Mouse (Mus musculus) olfactory bulb, adult 2 months (tissue): ENCODE data around the gene Lgals12.

Experiments
- CTCF ChIP-seq: fragments of 200-500 bp; IDR thresholded peaks from 2 replicates; pipeline ENCODE4 v1.5.1; 2012; ENCODE audit warnings: low read depth, mild to moderate bottlenecking, low read length, moderate library complexity; ENCODE audit not compliant: insufficient read depth
- POLR2A ChIP-seq: fragments of 200-500 bp; IDR thresholded peaks from 2 replicates; pipeline ENCODE4 v1.6.1; 2012; ENCODE audit warnings: mild to moderate bottlenecking, low read depth, low read length, moderate library complexity; ENCODE audit not compliant: insufficient read depth

DNA sequence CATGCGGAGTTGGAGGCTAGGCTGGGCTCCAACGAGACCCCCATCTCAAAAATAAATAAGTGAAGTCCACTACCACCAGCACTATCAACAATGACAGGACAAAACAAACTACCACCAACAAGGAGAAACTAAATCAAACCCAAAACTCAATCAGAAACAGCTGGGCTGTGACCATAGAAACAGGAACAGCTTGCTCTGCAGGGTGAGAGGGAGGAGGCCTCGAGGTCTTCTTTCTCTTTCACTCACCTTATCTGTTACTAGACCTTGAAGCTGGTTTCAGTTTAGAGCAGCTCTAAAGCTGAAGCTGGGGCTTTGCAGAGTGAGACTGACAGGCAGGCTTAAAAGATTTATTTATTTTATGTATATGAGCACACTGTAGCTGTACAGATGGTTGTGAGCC, 45.5 kb downstream of the Lgals12 start:
- TF ChIP-seq CTCF (no peak), POLR2A (no peak)
